Mouse (Mus musculus) erythroblast, adult 5-6 weeks (primary cell): ENCODE data around the gene Capn5. TPM values are rescaled to one million over a fixed set of nuclear protein-coding genes. Genes with fewer than 3 reads are reported as not detected.

Source experiments
- ATAC-seq: replicated peaks from 2 replicates; pipeline ENCODE4 v1.8.0; 2016; ENCODE audit warnings: moderate number of reproducible peaks, mild to moderate bottlenecking, moderate TSS enrichment, inconsistent platforms; ENCODE audit not compliant: poor library complexity, low FRiP score, severe bottlenecking
- total RNA-seq, 2 experiments: library from RNA; stranded (forward) in 1 of 2; stranded (reverse) in 1 of 2; fragments of 150-400 nt in 1 of 2; fragments of 200-764, 138-1000 nt in 1 of 2; gene quantifications; 2 replicates each; pipeline versions ENCODE4 v1.2.3 to v1.2.4; 2015 to 2017; ENCODE audit warnings: low replicate concordance in 2 of 2

Capn5 gene
- total RNA-seq, 2 experiments from 2014 or later = 21.7 to 31.3 TPM

- no peak for ATAC-seq
These were observed 58.7 kb downstream of the Capn5 start, which contains the start of gene Myo7a for GRCm38 (mm10) chr7:98119179-98119960. Gene Myo7a, minus strand, starts transcription at chr7:98119524.

GRCm38 (mm10) chr7:98117012-98117660 lies 60.9 kb downstream of the Capn5 start:
- no peak for ATAC-seq

GRCm38 (mm10) chr7:98114656-98115055 lies 63.4 kb downstream of the Capn5 start:
- ATAC-seq = no peak

DNA sequence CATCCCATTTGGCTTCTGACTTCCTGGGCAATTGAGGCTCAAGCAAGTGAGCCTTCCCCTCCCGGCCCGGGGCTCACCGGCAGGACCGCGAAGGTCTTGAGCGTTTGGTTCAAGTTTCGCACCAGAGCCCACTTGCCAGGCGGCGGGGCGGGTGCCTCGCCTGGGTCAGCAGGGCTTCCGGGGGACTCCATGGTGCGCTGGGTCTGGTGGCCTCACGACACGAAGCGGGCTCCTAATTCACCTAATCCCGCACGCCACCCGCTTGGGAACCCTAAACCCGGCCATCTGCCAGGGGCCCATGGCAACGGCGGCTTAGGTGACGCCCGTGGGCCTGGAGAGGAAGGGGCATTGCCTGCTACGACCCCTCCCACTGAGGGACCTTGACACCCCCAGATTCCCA lies 66.8 kb downstream of the Capn5 start:
- ATAC-seq = no peak

DNA sequence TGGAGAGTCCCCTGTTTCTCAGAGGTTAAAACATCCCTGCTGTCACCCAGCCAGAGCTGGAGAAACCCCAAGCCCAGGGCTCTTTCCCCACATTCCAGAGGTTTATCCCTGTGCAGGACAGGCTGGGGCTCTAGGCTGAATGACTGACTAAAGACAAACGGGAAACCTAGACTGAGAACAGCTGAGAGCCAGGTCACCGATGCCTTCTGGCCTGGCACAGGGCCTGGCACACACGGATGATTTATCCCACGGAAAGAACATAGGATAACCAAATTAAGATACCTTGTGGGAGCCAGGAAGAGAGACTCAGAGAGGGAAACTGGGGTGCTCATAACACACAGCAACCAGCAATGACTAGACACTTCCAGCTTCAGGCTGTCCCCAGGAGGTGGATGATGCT lies 68.3 kb downstream of the Capn5 start:
- ATAC-seq = no peak

GRCm38 (mm10) chr7:98108636-98109430 lies 69.2 kb downstream of the Capn5 start:
- no peak for ATAC-seq

- ATAC-seq = no peak
These were observed 71.8 kb downstream of the Capn5 start for GRCm38 (mm10) chr7:98106272-98106671.

- no peak for ATAC-seq
These were observed 73.3 kb downstream of the Capn5 start for GRCm38 (mm10) chr7:98104481-98105435.

DNA sequence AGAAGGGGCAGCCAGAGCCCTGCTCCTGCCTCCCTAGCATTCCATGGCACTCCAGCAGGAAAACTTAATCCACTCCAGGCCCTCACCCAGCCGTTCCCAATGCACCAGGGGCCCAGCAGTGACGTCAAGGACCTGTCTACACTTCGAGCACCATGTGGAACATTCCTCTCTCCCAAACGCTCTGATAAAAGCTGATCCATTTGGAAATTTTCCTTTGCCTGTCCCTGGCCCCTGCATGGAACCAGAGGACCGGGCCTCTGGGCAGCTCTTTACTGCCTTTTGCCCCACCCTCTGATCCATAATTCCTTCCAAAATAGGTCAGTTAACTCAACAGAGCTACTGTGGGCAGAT lies 74.2 kb downstream of the Capn5 start:
- no peak for ATAC-seq

DNA sequence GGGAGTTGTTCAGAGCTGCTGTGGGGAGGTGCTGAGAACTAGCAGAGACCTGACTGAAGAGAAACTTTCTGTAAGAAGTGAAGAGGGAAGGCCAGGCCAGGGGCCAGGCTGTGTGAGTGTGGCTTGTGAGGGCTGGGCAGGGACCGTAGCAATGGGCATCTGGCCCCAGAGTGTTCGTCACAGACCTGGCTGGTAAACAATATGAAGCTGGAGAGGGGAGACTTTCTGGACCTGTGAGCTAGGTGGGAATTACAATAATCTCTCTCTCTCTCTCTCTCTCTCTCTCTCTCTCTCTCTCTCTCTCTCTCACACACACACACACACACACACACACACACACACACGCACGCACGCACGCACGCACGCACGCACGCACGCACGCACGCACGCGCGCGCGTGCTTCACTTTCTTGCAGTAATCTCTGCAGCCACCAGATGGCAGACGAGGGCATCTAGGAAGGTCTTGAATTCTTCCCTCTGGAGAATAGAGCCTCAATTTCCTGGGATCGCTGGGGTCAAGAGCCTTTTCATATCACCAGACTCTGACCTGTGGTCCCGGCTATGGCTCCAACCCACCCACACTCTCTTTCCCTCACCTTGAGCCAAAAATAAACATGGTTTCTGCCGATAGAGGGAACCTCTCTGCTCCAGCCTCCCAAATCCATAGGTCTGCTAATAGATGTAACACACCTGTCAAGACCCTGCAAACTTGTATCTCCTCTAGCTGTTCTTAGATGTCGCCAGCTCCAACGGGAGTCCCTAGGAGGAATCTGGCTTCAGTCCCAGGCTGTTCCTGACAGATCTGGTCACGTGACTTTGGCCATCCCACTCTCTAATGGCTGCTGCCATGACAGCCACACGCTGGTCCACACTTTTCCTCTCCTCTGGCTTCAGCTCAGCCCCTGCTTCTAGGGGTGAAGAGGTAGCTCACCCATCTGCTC lies 74.8 kb downstream of the Capn5 start:
- peak; percentile 63 for ATAC-seq

- no peak for ATAC-seq
These were observed 75.6 kb downstream of the Capn5 start for GRCm38 (mm10) chr7:98102488-98102887.

GRCm38 (mm10) chr7:98097557-98097956 lies 80.5 kb downstream of the Capn5 start:
- no peak for ATAC-seq

- no peak for ATAC-seq
These were observed 82.2 kb downstream of the Capn5 start for GRCm38 (mm10) chr7:98095852-98096251.

- ATAC-seq = no peak
These were observed 91.7 kb downstream of the Capn5 start for GRCm38 (mm10) chr7:98086346-98086745.

DNA sequence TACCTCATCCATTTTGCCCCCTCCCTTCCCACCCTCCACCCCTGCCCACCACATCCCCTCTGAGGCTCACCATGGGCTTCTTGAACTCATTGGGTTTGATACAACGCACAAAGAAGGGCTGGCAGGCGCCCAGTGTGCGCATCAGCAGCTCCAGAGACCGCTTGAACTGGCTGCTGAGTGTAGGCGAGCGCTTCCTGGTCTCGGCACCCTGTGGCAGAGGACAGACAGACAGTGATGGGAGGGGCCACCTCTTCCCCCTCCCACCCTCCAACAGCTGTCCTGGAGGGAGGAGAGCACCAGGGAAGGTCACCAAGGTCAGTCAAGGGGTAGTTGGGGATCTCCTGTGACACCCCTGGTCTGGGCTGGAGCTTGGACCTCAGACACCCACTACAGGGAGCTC lies 92.8 kb downstream of the Capn5 start:
- no peak for ATAC-seq

GRCm38 (mm10) chr7:98084541-98085293 lies 93.4 kb downstream of the Capn5 start:
- no peak for ATAC-seq

GRCm38 (mm10) chr7:98082376-98082775 lies 95.7 kb downstream of the Capn5 start:
- no peak for ATAC-seq

GRCm38 (mm10) chr7:98077453-98077852 lies 100.6 kb downstream of the Capn5 start:
- no peak for ATAC-seq
